Mouse (Mus musculus) thymus, postnatal 4 days (tissue): ENCODE data around the gene Cdh20.
"Not testable (repeated sequence)": the region's sequence is repeated elsewhere in the genome, so short reads cannot be mapped to it uniquely, and the experiment has no call there.

Source experiments
- DNase-seq: peaks from one replicate; pipeline ENCODE4 v3.0.0; 2021

Cdh20 gene

GRCm38 (mm10) chr1:104917307-104917836 lies 149.0 kb downstream of the Cdh20 start:
- DNase-seq: no peak

- DNase-seq: no peak
Observed at GRCm38 (mm10) chr1:104933051-104933450, 164.7 kb downstream of the Cdh20 start.

GRCm38 (mm10) chr1:104936966-104937365 lies 168.6 kb downstream of the Cdh20 start:
- no peak for DNase-seq

GRCm38 (mm10) chr1:104939156-104939555 lies 170.8 kb downstream of the Cdh20 start:
- no peak for DNase-seq

- no peak for DNase-seq
Observed at GRCm38 (mm10) chr1:104944470-104945109, 176.3 kb downstream of the Cdh20 start.

- no peak for DNase-seq
Observed at GRCm38 (mm10) chr1:104945110-104945489, 176.8 kb downstream of the Cdh20 start.

GRCm38 (mm10) chr1:104949640-104950039 lies 181.3 kb downstream of the Cdh20 start:
- not testable (repeated sequence) for DNase-seq

- DNase-seq: no peak
Observed at GRCm38 (mm10) chr1:104957046-104957445, 188.7 kb downstream of the Cdh20 start.

GRCm38 (mm10) chr1:104961670-104962069 lies 193.3 kb downstream of the Cdh20 start:
- DNase-seq: no peak

GRCm38 (mm10) chr1:104962257-104962656 lies 193.9 kb downstream of the Cdh20 start:
- DNase-seq: no peak

- DNase-seq: no peak
Observed at GRCm38 (mm10) chr1:104979068-104979467, 210.7 kb downstream of the Cdh20 start.

- no peak for DNase-seq
Observed at GRCm38 (mm10) chr1:104980273-104980672, 211.9 kb downstream of the Cdh20 start.

- no peak for DNase-seq
Observed at GRCm38 (mm10) chr1:104986222-104986973, 218.1 kb downstream of the Cdh20 start.

- no peak for DNase-seq
Observed at GRCm38 (mm10) chr1:104987526-104987925, 219.2 kb downstream of the Cdh20 start.

- DNase-seq: no peak
Observed at GRCm38 (mm10) chr1:104992441-104992840, 224.1 kb downstream of the Cdh20 start.

GRCm38 (mm10) chr1:104993905-104994611 lies 225.7 kb downstream of the Cdh20 start:
- DNase-seq: peak; percentile 5

- DNase-seq: no peak
Observed at GRCm38 (mm10) chr1:104994612-104994986, 226.3 kb downstream of the Cdh20 start.

- DNase-seq: no peak
Observed at GRCm38 (mm10) chr1:104997814-104998213, 229.5 kb downstream of the Cdh20 start.

GRCm38 (mm10) chr1:105002179-105002578 lies 233.8 kb downstream of the Cdh20 start:
- no peak for DNase-seq

- no peak for DNase-seq
Observed at GRCm38 (mm10) chr1:105003786-105004185, 235.5 kb downstream of the Cdh20 start.

GRCm38 (mm10) chr1:105012616-105013015 lies 244.3 kb downstream of the Cdh20 start:
- no peak for DNase-seq

- no peak for DNase-seq
Observed at GRCm38 (mm10) chr1:105013291-105013690, 245.0 kb downstream of the Cdh20 start.

GRCm38 (mm10) chr1:105041668-105042067 lies 273.3 kb downstream of the Cdh20 start:
- no peak for DNase-seq
